Mouse (Mus musculus) kidney, adult 9 months (tissue): ENCODE results near the gene Cwc27.

Experiments used
- DNase-seq: peaks from one replicate; pipeline ENCODE4 v3.0.0; 2022

Cwc27 gene

GRCm38 (mm10) chr13:104608516-104608915, 208.4 kb downstream of the Cwc27 start:
- DNase-seq = no peak

GRCm38 (mm10) chr13:104606786-104607580, 210.0 kb downstream of the Cwc27 start:
- no peak for DNase-seq

DNA sequence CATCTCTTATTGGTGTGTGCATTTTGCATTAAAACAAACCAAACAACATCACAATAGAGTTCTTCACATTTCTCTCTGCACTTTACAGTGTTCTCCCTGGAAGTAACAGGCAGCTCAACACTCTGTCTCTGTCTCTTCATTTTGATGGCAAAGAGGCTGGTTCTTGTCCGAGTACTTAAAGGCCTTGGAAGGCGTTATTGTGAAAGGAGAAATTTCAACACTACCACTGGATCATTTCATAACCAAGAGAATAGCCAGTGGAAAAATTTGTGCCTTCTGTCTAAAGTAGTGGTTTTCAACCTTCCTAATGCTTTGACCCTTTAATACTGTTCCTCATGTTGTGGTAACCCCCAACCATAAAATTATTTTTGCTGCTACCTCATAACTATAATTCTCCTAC, 211.8 kb downstream of the Cwc27 start:
- no peak for DNase-seq

- DNase-seq = no peak
Measured at GRCm38 (mm10) chr13:104602197-104602596, 214.7 kb downstream of the Cwc27 start.

DNA sequence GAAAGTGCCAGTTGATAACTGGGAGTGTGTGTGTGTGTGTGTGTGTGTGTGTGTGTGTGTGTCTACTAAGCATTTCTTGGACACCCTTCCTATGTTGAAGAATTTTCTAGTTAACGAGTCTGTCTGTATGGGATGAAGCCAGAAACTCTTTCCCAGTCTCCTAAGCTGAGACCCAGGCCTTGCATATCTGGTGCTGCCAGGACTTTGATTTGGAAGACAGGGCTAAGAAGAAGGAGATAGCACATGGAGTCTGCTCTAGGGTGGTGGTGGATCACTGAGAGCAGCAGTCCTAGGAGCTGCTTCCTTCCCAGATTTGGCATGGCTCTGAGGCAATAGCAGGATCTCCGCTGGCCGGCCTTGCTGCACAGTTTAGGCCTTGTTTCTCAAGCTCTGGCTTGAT, 215.2 kb downstream of the Cwc27 start:
- no peak for DNase-seq

- no peak for DNase-seq
Measured at GRCm38 (mm10) chr13:104596199-104596598, 220.7 kb downstream of the Cwc27 start.

DNA sequence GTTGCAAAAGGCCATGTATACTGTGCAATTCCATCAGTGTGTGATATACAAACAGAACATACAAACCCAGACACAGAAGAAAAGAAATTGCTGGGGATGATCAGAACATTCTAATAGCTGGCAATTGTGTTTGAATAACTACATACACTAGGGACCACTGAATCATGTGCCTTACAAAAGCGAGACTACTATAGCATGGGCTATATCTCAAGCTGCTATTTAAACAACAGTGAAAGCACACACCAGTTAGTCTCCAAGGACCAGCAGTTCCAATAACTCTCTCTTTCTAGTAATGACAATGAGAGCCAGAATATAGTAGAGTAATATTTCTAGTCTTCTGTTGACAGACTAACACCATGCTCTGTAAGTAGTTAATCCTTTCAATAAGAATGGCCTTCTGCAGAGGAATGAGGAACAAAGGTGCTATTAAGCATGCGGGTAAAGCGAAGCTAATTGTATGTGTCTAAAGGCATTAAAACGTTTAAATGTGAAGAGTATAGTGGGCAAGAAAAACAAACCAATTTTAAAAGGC, 222.1 kb downstream of the Cwc27 start:
- no peak for DNase-seq

DNA sequence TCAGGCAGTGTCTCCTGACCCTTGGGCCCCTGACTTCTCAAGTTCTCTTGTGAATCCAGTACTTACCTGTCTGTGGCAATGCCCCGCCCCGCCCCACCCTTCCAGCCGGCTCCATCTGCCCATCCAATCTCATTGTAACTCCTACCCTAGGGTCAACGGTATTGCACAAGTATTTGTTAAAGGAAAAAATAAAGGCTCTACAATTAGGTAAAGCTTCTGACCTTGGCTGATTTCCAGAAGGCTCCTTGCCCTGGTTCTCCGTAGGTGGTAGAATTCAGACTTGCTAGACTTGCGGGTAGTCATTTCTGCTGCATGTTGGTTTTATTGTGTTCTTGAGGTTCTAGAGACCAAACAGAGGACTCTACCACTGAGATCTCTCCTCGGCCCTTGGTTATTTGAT, 226.0 kb downstream of the Cwc27 start:
- DNase-seq = no peak

DNA sequence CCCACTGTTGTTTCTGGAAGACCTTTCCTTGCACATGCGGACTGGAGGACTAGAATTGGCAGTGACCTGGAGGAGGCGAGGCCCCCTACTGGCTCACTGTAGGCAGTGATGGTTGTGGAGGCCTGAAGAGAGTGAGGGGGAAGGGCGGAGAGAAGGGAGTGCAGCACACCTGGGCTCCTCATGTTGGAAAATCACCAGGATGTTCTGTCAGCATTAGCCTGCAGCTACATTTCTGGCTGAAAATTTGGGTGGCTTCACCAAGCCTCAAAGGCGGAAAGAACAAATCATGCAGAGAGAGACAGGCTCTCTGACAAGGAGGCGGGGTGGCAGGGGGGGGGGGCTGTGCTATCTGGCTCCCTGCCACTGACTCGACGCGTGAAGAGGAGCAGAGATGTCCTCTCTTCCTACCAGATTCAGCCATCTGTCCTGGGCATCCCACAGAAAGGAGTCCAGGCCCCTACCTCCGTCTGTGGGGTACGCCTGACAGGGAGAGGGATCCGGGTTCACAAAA, 226.8 kb downstream of the Cwc27 start:
- DNase-seq = no peak

GRCm38 (mm10) chr13:104588383-104588782, 228.6 kb downstream of the Cwc27 start:
- DNase-seq = no peak
